ENCODE assay signal across 18 mouse cellular contexts in genomic region chr13:81300851-81301250, GRCm38 (mm10).
"Had no signal": no experiment of that assay in that cellular context is flagged by ENCODE, and none has a peak within 500 bp of the region (broad histone marks: within the 10 kb centered on the region; RNA-seq: fewer than 3 reads in every experiment).

No protein-coding gene starts in this region.

- DNase-seq: lung, embryonic 14.5 days; lung, postnatal 10 days; lung, postnatal 4 days; midbrain, embryonic 14.5 days; retina, postnatal 1 day; right cerebral cortex, adult 18-20 months; right cerebral cortex, postnatal 25 days; right cerebral cortex, postnatal 4 days; spleen, adult 18-20 months; thymus, adult 18-20 months; thymus, postnatal 14 days; thymus, postnatal 36 days had no signal

- ATAC-seq: midbrain, embryonic 16.5 days had no signal

- H3K4me2 ChIP-seq: lung, embryonic 14.5 days; midbrain, embryonic 12.5 days; neural tube, embryonic 13.5 days; neural tube, embryonic 15.5 days had no signal

- H3K4me3 ChIP-seq: midbrain, embryonic 10.5 days; midbrain, embryonic 12.5 days; myocyte; neural tube, embryonic 13.5 days; neural tube, embryonic 15.5 days had no signal

- H3K9me3 ChIP-seq: midbrain, embryonic 10.5 days; midbrain, embryonic 12.5 days; neural tube, embryonic 13.5 days; neural tube, embryonic 15.5 days had no signal

- H3K4me1 ChIP-seq: midbrain, embryonic 10.5 days; midbrain, embryonic 12.5 days; neural tube, embryonic 13.5 days; neural tube, embryonic 15.5 days had no signal

- H3K27me3 ChIP-seq: midbrain, embryonic 12.5 days; neural tube, embryonic 13.5 days; neural tube, embryonic 15.5 days had no signal

- H3K36me3 ChIP-seq: midbrain, embryonic 12.5 days; neural tube, embryonic 13.5 days; neural tube, embryonic 15.5 days had no signal

- H3K9ac ChIP-seq: lung, embryonic 14.5 days; midbrain, embryonic 12.5 days; neural tube, embryonic 13.5 days; neural tube, embryonic 15.5 days had no signal

- H3K27ac ChIP-seq: midbrain, embryonic 10.5 days; midbrain, embryonic 12.5 days; neural tube, embryonic 13.5 days; neural tube, embryonic 15.5 days had no signal
